Mouse (Mus musculus) forebrain, embryonic 16.5 days (tissue): Measurements from ENCODE around the gene Dock11. TPM values are rescaled to one million over a fixed set of nuclear protein-coding genes. Genes with fewer than 3 reads are reported as not detected.

Experiments used
- ATAC-seq: fragments of 200-750 bp; cut with Nextera tagmentation; 2 replicates; pipeline ENCODE4 v1.8.0; 2017; ENCODE audit warnings: mild to moderate bottlenecking, moderate library complexity
- H3K27ac ChIP-seq: fragments of 300-500 bp; sonication (generic); 2 replicates; pipeline ENCODE4 v1.5.1; 2014; ENCODE audit warnings: low read length, control low read depth
- H3K27me3 ChIP-seq: fragments of 300-500 bp; sonication (generic); replicated peaks from 2 replicates; pipeline ENCODE4 v1.6.1; 2014; ENCODE audit warnings: low read length; ENCODE audit not compliant: control insufficient read depth, insufficient read depth
- H3K36me3 ChIP-seq: fragments of 300-500 bp; sonication (generic); 2 replicates; pipeline ENCODE4 v1.6.1; 2014; ENCODE audit not compliant: control insufficient read depth, insufficient read depth
- H3K4me1 ChIP-seq: fragments of 300-500 bp; sonication (generic); replicated peaks from 2 replicates; pipeline ENCODE4 v1.6.1; 2014; ENCODE audit warnings: low read length; ENCODE audit not compliant: control insufficient read depth, insufficient read depth
- H3K4me2 ChIP-seq: fragments of 300-500 bp; sonication (generic); 2 replicates; pipeline ENCODE4 v1.6.1; 2014; ENCODE audit warnings: mild to moderate bottlenecking, low read length, control low read depth
- H3K4me3 ChIP-seq: fragments of 300-500 bp; sonication (generic); replicated peaks from 2 replicates; pipeline ENCODE4 v1.5.1; 2014; ENCODE audit warnings: mild to moderate bottlenecking, low read length, control low read depth
- H3K9ac ChIP-seq: fragments of 300-500 bp; sonication (generic); replicated peaks from 2 replicates; pipeline ENCODE4 v1.6.1; 2014; ENCODE audit warnings: low read depth, low read length, control low read depth
- H3K9me3 ChIP-seq: fragments of 300-500 bp; sonication (generic); 2 replicates; pipeline ENCODE4 v1.6.1; 2016; ENCODE audit warnings: low read length; ENCODE audit not compliant: control insufficient read depth
- WGBS: fragments of 180-500 bp; shearing (Covaris S2); extraction: QIAGEN DNeasy Blood & Tissue Kit; methylation state at CpG from one replicate; pipeline ENCODE4 v1.1.7; 2014; 5-methylcytosine and 5-hydroxymethylcytosine counted together
- polyA plus RNA-seq: library from polyadenylated mRNA; unstranded; fragments of >200 nt; fragmentation: Nextera tagmentation; extraction: Ambion mirVana; gene quantifications from 2 replicates; pipeline ENCODE4 v1.2.1, GENCODE M21; 2015

Dock11 gene
- polyA plus RNA-seq, 1 experiment from 2014 or later: 19.1 TPM

- no peaks in the 10 kb centered on the region for H3K9me3 ChIP-seq
- WGBS: 75% methylated on average over 7 of the region's 7 CpGs
- no peaks in the 10 kb centered on the region for H3K36me3 ChIP-seq
- H3K27ac ChIP-seq: no peak overlapping the region
- no peak for ATAC-seq
- no peaks in the 10 kb centered on the region for H3K4me1 ChIP-seq
- H3K4me3 ChIP-seq: no peak overlapping the region
- no peak overlapping the region for H3K4me2 ChIP-seq
- H3K9ac ChIP-seq: no peak overlapping the region
- H3K27me3 ChIP-seq: no peaks in the 10 kb centered on the region
Observed at GRCm38 (mm10) chrX:35904352-35904751, 15.7 kb downstream of the Dock11 start.

GRCm38 (mm10) chrX:35906696-35907330 lies 18.2 kb downstream of the Dock11 start:
- no peak overlapping the region for H3K27ac ChIP-seq
- no peak overlapping the region for H3K4me3 ChIP-seq
- no peak for ATAC-seq
- H3K27me3 ChIP-seq: no peaks in the 10 kb centered on the region
- no peak overlapping the region for H3K9ac ChIP-seq
- no peak overlapping the region for H3K4me2 ChIP-seq
- no peaks in the 10 kb centered on the region for H3K4me1 ChIP-seq
- no peaks in the 10 kb centered on the region for H3K9me3 ChIP-seq
- no peaks in the 10 kb centered on the region for H3K36me3 ChIP-seq
- 88% methylated on average over 4 of the region's 4 CpGs for WGBS

DNA sequence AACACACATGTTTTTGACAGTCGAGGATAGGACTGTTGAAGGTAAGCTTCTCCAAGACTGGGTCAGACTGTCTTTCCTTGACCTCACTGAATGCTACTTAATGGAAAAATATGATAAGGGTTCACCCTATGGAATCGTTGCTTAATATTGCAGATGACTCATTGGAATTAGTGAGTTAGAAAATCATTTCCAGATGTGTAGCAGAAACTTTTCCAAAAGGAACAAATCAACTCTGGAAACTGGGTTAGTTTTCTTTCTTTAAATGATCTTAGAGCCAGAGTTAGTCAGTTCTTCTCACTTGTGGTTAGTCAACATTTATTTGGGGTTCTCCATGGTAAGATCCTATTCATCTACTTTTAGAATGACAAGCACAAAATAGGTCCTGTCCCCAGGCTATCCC lies 30.9 kb downstream of the Dock11 start:
- Histone ChIP-seq H3K4me3 (no peak overlapping the region), H3K27ac (no peak overlapping the region), H3K27me3 (no peaks in the 10 kb centered on the region), H3K9ac (no peak overlapping the region), H3K4me1 (no peaks in the 10 kb centered on the region), H3K4me2 (no peak overlapping the region), H3K9me3 (no peaks in the 10 kb centered on the region), H3K36me3 (no peaks in the 10 kb centered on the region)
- no peak for ATAC-seq
- 93% methylated on average over 2 of the region's 2 CpGs for WGBS

- H3K4me1 ChIP-seq: no peaks in the 10 kb centered on the region
- no peak for ATAC-seq
- H3K9ac ChIP-seq: no peak overlapping the region
- H3K27me3 ChIP-seq: no peaks in the 10 kb centered on the region
- H3K36me3 ChIP-seq: no peaks in the 10 kb centered on the region
- 65% methylated on average over 3 of the region's 3 CpGs for WGBS
- no peaks in the 10 kb centered on the region for H3K9me3 ChIP-seq
- no peak overlapping the region for H3K4me3 ChIP-seq
- no peak overlapping the region for H3K4me2 ChIP-seq
- H3K27ac ChIP-seq: no peak overlapping the region
Observed at GRCm38 (mm10) chrX:35920096-35920607, 31.5 kb downstream of the Dock11 start.

DNA sequence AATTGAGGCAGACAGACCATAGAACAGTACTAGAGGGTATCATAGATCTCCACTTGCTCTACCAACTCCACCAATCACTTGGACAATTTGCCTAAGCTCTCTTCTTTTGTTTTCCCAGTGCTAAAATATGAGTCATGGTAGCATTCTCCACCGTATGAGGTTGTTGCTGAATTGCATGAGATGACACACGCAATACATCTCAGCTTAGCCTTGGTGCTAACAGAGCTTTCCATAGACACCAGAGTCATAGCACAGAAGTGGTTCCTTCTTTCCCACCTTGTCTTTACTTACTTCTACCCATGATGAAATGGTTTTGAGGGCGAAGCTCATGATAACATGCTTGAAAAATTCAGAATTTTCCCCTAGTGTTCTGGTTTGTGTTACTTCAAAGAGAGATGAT lies 33.3 kb downstream of the Dock11 start:
- Histone ChIP-seq H3K36me3 (no peaks in the 10 kb centered on the region), H3K9me3 (no peaks in the 10 kb centered on the region)

DNA sequence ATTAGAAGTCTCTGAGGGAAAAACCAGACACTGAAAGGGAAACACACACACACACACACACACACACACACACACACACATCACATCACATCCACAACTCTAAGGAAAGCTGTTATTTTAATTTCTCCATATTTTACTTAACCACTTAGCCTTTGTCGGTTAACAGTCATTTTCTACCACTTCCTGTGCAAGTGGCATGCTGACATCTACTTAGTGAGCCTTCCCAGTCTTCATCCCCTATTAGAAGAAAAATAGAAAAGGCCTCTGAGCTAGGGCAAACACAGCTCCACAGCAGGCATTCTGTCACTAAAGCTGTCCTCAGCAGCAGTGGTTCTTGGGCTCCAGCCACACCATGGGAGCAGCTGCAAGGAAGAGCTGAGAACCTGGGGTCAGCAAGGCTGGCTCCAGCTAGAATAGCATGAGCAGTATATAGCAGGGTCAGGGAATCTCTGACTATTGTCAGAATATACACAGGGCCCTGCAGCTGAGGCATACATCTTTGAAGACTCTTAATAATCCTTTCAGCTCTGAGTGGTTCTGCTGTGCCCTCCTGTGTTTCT lies 36.2 kb downstream of the Dock11 start:
- no peak for ATAC-seq
- no peaks in the 10 kb centered on the region for H3K36me3 ChIP-seq
- 83% methylated on average over 1 of the region's 1 CpGs for WGBS
- no peaks in the 10 kb centered on the region for H3K27me3 ChIP-seq
- H3K4me2 ChIP-seq: no peak overlapping the region
- no peak overlapping the region for H3K27ac ChIP-seq
- H3K9ac ChIP-seq: no peak overlapping the region
- no peaks in the 10 kb centered on the region for H3K4me1 ChIP-seq
- no peaks in the 10 kb centered on the region for H3K9me3 ChIP-seq
- H3K4me3 ChIP-seq: no peak overlapping the region

More for the DNA sequence above, 33.3 kb downstream of the Dock11 start:
- Histone ChIP-seq H3K4me1 (no peaks in the 10 kb centered on the region), H3K27me3 (no peaks in the 10 kb centered on the region), H3K9ac (no peak overlapping the region), H3K4me2 (no peak overlapping the region), H3K27ac (no peak overlapping the region), H3K4me3 (no peak overlapping the region)
- no peak for ATAC-seq
- 94% methylated on average over 3 of the region's 3 CpGs for WGBS

- 87% methylated on average over 9 of the region's 9 CpGs for WGBS
Observed at GRCm38 (mm10) chrX:35930094-35930933, 41.7 kb downstream of the Dock11 start.

DNA sequence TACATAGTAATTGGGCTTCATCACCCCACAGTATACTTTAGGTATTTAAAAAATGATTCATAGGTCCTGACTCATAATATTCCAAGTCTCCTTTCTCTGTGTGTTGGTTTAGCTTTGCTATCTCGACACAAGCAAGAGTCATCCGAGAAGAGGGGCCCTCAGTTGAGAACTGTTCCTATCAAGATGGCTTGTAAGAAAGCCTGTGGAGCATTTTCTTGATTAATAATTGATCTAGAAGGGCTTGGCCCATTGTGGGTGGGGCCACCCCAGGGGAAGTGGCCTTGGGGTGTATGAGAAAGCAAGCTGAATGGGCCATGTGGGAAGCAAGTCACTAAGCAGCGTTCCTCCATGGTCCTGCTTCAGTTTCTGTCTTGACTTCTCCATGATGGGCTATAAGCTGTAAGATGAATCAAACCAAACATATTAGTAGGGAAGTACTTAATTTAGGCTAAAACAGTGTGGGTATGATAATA lies 42.3 kb downstream of the Dock11 start:
- no peak overlapping the region for H3K4me3 ChIP-seq
- H3K4me1 ChIP-seq: 0 out of 2 replicates have a peak, but pooled peaks cover 2% of the 10 kb centered on the region
- no peaks in the 10 kb centered on the region for H3K27me3 ChIP-seq
- no peaks in the 10 kb centered on the region for H3K36me3 ChIP-seq
- no peaks in the 10 kb centered on the region for H3K9me3 ChIP-seq
- 85% methylated on average over 3 of the region's 3 CpGs for WGBS
- H3K9ac ChIP-seq: no peak overlapping the region
- no peak overlapping the region for H3K27ac ChIP-seq
- no peak for ATAC-seq
- no peak overlapping the region for H3K4me2 ChIP-seq

More at GRCm38 (mm10) chrX:35930094-35930933, 41.7 kb downstream of the Dock11 start:
- ATAC-seq: no peak
- Histone ChIP-seq H3K4me1 (0 out of 2 replicates have a peak, but pooled peaks cover 2% of the 10 kb centered on the region), H3K27ac (no peak overlapping the region), H3K4me2 (no peak overlapping the region), H3K9me3 (no peaks in the 10 kb centered on the region), H3K27me3 (no peaks in the 10 kb centered on the region), H3K9ac (no peak overlapping the region), H3K4me3 (no peak overlapping the region), H3K36me3 (no peaks in the 10 kb centered on the region)

DNA sequence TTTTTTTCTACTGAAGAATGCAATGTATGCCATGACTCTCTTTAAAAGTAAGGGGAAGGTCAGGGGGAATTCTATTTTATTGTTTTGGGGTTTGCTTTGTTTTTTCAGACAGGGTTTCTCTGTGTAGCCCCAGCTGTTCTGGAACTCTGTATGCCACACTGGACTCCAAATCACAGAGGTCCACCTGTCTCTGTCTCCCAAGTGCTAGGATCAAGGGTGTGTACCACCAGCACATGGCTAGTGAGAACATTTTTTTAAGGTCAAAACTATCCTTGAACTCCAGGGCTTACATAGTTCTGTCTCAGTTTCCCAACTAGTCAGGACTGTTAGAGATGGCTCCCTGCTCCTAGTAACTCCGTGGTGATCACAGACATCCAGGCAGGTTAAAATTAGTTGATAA lies 43.3 kb downstream of the Dock11 start:
- WGBS: 54% methylated on average over 1 of the region's 1 CpGs

More for the DNA sequence above, 43.3 kb downstream of the Dock11 start:
- no peak overlapping the region for H3K9ac ChIP-seq
- ATAC-seq: no peak
- H3K36me3 ChIP-seq: no peaks in the 10 kb centered on the region
- no peaks in the 10 kb centered on the region for H3K9me3 ChIP-seq
- H3K4me1 ChIP-seq: 0 out of 2 replicates have a peak, but pooled peaks cover 2% of the 10 kb centered on the region
- no peak overlapping the region for H3K4me3 ChIP-seq
- H3K27me3 ChIP-seq: no peaks in the 10 kb centered on the region
- H3K4me2 ChIP-seq: no peak overlapping the region
- no peak overlapping the region for H3K27ac ChIP-seq
